Mouse (Mus musculus) stomach, postnatal 0 days (tissue): ENCODE data around the gene Adgrb3.
"Not testable (repeated sequence)": the region's sequence is repeated elsewhere in the genome, so short reads cannot be mapped to it uniquely, and the experiment has no call there.

Experiments used
- CTCF ChIP-seq: IDR thresholded peaks from 2 replicates; pipeline ENCODE4 v1.5.1; 2016; ENCODE audit warnings: antibody characterized with exemption, low read depth, mild to moderate bottlenecking, moderate library complexity
- EP300 ChIP-seq: optimal IDR thresholded peaks from 2 replicates; pipeline ENCODE3; 2016; ENCODE audit warnings: antibody characterized with exemption

GRCm38 (mm10) chr1:25471612-25472011 is 357.9 kb downstream of the Adgrb3 start:
- TF ChIP-seq CTCF: peak; percentile 42
- not testable (repeated sequence) for TF ChIP-seq EP300
